Mouse (Mus musculus): ENCODE results near the gene Tle3. TPM values are rescaled to one million over a fixed set of nuclear protein-coding genes. Genes with fewer than 3 reads are reported as not detected.

The Tle3 gene
- polyA plus RNA-seq, 1 experiment from 2014 or later = 26.0 TPM

DNA sequence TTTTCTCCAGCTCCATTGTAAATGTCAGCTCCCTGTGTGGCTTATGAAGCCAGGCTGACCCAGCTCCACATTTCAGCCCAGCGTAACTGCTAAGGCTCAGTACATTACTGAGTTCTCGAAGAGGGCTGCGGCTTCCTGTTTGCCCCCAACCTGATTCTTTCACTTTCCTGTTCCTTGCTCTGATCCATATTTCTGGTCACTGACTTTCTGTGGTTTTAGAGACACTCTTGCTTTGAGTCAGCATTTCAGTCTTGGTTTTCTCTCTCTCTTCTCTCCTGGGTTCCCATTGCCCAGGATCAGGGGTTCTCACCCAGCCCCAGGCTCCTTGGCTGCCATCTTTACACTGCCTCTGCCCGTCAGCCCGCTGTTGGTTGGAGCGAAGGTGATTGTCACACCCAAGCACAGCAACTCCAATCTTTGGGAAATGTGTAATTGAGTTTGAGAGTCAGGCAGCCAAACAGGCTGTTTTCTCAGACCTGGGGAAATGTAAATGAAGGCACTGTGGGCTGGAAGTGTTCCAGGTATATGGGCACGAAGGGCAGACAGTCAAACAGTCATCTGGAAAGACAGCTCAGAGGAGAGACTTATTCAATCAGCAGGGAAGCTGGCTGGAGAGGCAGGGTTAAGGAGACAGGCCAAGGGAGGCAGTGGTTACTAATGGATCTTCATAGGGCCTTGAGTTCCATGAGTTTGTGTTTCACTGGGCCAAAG, 39.8 kb upstream of the Tle3 start:
- Histone ChIP-seq H3K27ac (ENCODE audit: low read length) (no peak overlapping the region), H3K4me1 (ENCODE audit: insufficient read depth, low read length) (peaks cover 12% of the 10 kb centered on the region), H3K4me2 (replicated peaks; ENCODE audit: low read depth, low read length) (no peak overlapping the region), H3K4me3 (ENCODE audit: low read length) (no peak overlapping the region), H3K36me3 (ENCODE audit: insufficient read depth, low read length) (no peaks in the 10 kb centered on the region), H3K9ac (replicated peaks; ENCODE audit: low read length) (no peak overlapping the region), H3K9me3 (ENCODE audit: low read length) (no peaks in the 10 kb centered on the region), H3K27me3 (ENCODE audit: insufficient read depth, low read length) (peaks cover 29% of the 10 kb centered on the region)
- WGBS = 86% methylated on average over 7 of the region's 7 CpGs
- no peak for ATAC-seq (ENCODE audit: low FRiP score, low TSS enrichment)

GRCm38 (mm10) chr9:61336179-61336578, 36.0 kb upstream of the Tle3 start:
- no peak overlapping the region for H3K9ac ChIP-seq (replicated peaks; ENCODE audit: low read length)
- peaks cover 40% of the 10 kb centered on the region for H3K27me3 ChIP-seq (ENCODE audit: insufficient read depth, low read length)
- H3K4me3 ChIP-seq (ENCODE audit: low read length) = no peak overlapping the region
- no peak overlapping the region for H3K27ac ChIP-seq (ENCODE audit: low read length)
- H3K9me3 ChIP-seq (ENCODE audit: low read length) = no peaks in the 10 kb centered on the region
- no peak for ATAC-seq (ENCODE audit: low FRiP score, low TSS enrichment)
- no peak overlapping the region for H3K4me2 ChIP-seq (replicated peaks; ENCODE audit: low read depth, low read length)
- H3K4me1 ChIP-seq (ENCODE audit: insufficient read depth, low read length) = peaks cover 32% of the 10 kb centered on the region
- no peaks in the 10 kb centered on the region for H3K36me3 ChIP-seq (ENCODE audit: insufficient read depth, low read length)

- Histone ChIP-seq H3K4me3 (ENCODE audit: low read length) (no peak overlapping the region), H3K4me2 (replicated peaks; ENCODE audit: low read depth, low read length) (peak overlapping the region; percentile 24; the same call in 1 of the 2 replicates), H3K27ac (ENCODE audit: low read length) (no peak overlapping the region; the same call in 1 of the 2 replicates), H3K9ac (replicated peaks; ENCODE audit: low read length) (no peak overlapping the region), H3K4me1 (ENCODE audit: insufficient read depth, low read length) (peaks cover 34% of the 10 kb centered on the region), H3K36me3 (ENCODE audit: insufficient read depth, low read length) (no peaks in the 10 kb centered on the region), H3K9me3 (ENCODE audit: low read length) (no peaks in the 10 kb centered on the region), H3K27me3 (ENCODE audit: insufficient read depth, low read length) (peaks cover 41% of the 10 kb centered on the region)
- peak; percentile 87 for ATAC-seq (ENCODE audit: low FRiP score, low TSS enrichment)
- WGBS = 22% methylated on average over 17 of the region's 17 CpGs
These were observed 35.3 kb upstream of the Tle3 start for GRCm38 (mm10) chr9:61336591-61337587.

GRCm38 (mm10) chr9:61337665-61338064, 34.5 kb upstream of the Tle3 start:
- WGBS = 8% methylated on average over 9 of the region's 9 CpGs
- Histone ChIP-seq H3K27me3 (ENCODE audit: insufficient read depth, low read length) (peaks cover 40% of the 10 kb centered on the region), H3K36me3 (ENCODE audit: insufficient read depth, low read length) (no peaks in the 10 kb centered on the region), H3K9ac (replicated peaks; ENCODE audit: low read length) (no peak overlapping the region), H3K4me2 (replicated peaks; ENCODE audit: low read depth, low read length) (0 out of 2 replicates have a peak overlapping the region, but pooled peaks have one; percentile 14), H3K4me3 (ENCODE audit: low read length) (no peak overlapping the region), H3K4me1 (ENCODE audit: insufficient read depth, low read length) (peaks cover 42% of the 10 kb centered on the region), H3K9me3 (ENCODE audit: low read length) (no peaks in the 10 kb centered on the region), H3K27ac (ENCODE audit: low read length) (no peak overlapping the region; the same call in 1 of the 2 replicates)
- ATAC-seq (ENCODE audit: low FRiP score, low TSS enrichment) = no peak

GRCm38 (mm10) chr9:61339311-61339710, 32.9 kb upstream of the Tle3 start:
- peaks cover 44% of the 10 kb centered on the region for H3K27me3 ChIP-seq (ENCODE audit: insufficient read depth, low read length)
- H3K27ac ChIP-seq (ENCODE audit: low read length) = no peak overlapping the region
- H3K9me3 ChIP-seq (ENCODE audit: low read length) = no peaks in the 10 kb centered on the region
- no peak overlapping the region for H3K4me2 ChIP-seq (replicated peaks; ENCODE audit: low read depth, low read length)
- no peaks in the 10 kb centered on the region for H3K36me3 ChIP-seq (ENCODE audit: insufficient read depth, low read length)
- no peak for ATAC-seq (ENCODE audit: low FRiP score, low TSS enrichment)
- peaks cover 48% of the 10 kb centered on the region for H3K4me1 ChIP-seq (ENCODE audit: insufficient read depth, low read length)
- no peak overlapping the region for H3K9ac ChIP-seq (replicated peaks; ENCODE audit: low read length)
- WGBS = 21% methylated on average over 6 of the region's 6 CpGs
- H3K4me3 ChIP-seq (ENCODE audit: low read length) = no peak overlapping the region

- peaks cover 50% of the 10 kb centered on the region for H3K27me3 ChIP-seq (ENCODE audit: insufficient read depth, low read length)
- H3K4me3 ChIP-seq (ENCODE audit: low read length) = no peak overlapping the region
- H3K27ac ChIP-seq (ENCODE audit: low read length) = no peak overlapping the region
- no peak overlapping the region for H3K4me2 ChIP-seq (replicated peaks; ENCODE audit: low read depth, low read length)
- peaks cover 52% of the 10 kb centered on the region for H3K4me1 ChIP-seq (ENCODE audit: insufficient read depth, low read length)
- H3K9ac ChIP-seq (replicated peaks; ENCODE audit: low read length) = no peak overlapping the region
- no peaks in the 10 kb centered on the region for H3K9me3 ChIP-seq (ENCODE audit: low read length)
- WGBS = 92% methylated on average over 2 of the region's 2 CpGs
- ATAC-seq (ENCODE audit: low FRiP score, low TSS enrichment) = no peak
- H3K36me3 ChIP-seq (ENCODE audit: insufficient read depth, low read length) = no peaks in the 10 kb centered on the region
These were observed 31.8 kb upstream of the Tle3 start for GRCm38 (mm10) chr9:61340333-61340732.

GRCm38 (mm10) chr9:61342297-61342696, 29.9 kb upstream of the Tle3 start:
- Histone ChIP-seq H3K4me1 (ENCODE audit: insufficient read depth, low read length) (peaks cover 49% of the 10 kb centered on the region), H3K4me3 (ENCODE audit: low read length) (no peak overlapping the region), H3K4me2 (replicated peaks; ENCODE audit: low read depth, low read length) (no peak overlapping the region), H3K36me3 (ENCODE audit: insufficient read depth, low read length) (no peaks in the 10 kb centered on the region), H3K27ac (ENCODE audit: low read length) (no peak overlapping the region), H3K9me3 (ENCODE audit: low read length) (no peaks in the 10 kb centered on the region), H3K9ac (replicated peaks; ENCODE audit: low read length) (no peak overlapping the region), H3K27me3 (ENCODE audit: insufficient read depth, low read length) (peaks cover 48% of the 10 kb centered on the region)
- no peak for ATAC-seq (ENCODE audit: low FRiP score, low TSS enrichment)
- WGBS = 43% methylated on average over 6 of the region's 6 CpGs

DNA sequence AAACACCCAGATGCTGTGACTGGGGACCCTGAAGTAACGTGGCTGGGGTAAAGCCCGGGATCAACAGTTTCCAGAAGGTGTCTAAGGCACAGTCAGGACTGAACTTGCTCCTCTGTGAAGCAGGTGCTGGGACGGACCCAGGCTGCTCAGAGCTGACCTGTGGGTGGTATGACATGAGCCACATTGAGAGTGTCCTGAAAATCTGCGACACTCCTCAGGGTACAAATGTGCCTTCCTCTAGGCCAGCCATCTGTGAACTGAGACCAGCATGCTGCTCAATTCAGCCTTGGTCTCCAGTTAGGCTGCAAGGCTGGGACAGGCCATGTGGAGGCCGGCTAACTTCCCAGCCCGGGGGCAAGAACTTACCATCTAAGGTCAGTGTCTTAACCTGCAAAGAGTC, 27.5 kb upstream of the Tle3 start:
- Histone ChIP-seq H3K4me3 (ENCODE audit: low read length) (no peak overlapping the region), H3K4me2 (replicated peaks; ENCODE audit: low read depth, low read length) (no peak overlapping the region), H3K27me3 (ENCODE audit: insufficient read depth, low read length) (peaks cover 38% of the 10 kb centered on the region), H3K4me1 (ENCODE audit: insufficient read depth, low read length) (peaks cover 36% of the 10 kb centered on the region), H3K27ac (ENCODE audit: low read length) (no peak overlapping the region), H3K36me3 (ENCODE audit: insufficient read depth, low read length) (no peaks in the 10 kb centered on the region), H3K9me3 (ENCODE audit: low read length) (no peaks in the 10 kb centered on the region), H3K9ac (replicated peaks; ENCODE audit: low read length) (no peak overlapping the region)
- 0 out of 2 replicates have a peak, but pooled peaks have one; percentile 6 for ATAC-seq (ENCODE audit: low FRiP score, low TSS enrichment)
- 33% methylated on average over 6 of the region's 6 CpGs for WGBS

DNA sequence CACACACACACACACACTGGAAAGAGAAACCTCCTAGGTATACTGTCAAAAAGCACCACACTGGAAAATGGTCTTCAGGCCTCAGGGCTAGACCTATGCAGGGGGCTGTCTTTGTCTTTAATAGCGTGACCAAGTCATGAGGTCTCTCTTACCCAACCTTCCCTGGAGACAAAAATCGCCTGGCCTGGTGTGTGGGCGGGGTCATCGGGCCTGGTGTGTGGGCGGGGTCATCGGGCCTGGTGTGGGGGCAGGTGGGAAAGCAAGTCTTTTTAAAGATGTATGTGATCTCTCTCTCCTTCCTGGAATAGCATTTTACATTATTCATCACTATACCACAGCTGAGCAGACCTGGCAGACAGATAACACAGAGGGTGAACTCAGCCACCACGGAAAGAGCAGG, 25.2 kb upstream of the Tle3 start:
- Histone ChIP-seq H3K4me3 (ENCODE audit: low read length) (no peak overlapping the region), H3K9ac (replicated peaks; ENCODE audit: low read length) (no peak overlapping the region), H3K27me3 (ENCODE audit: insufficient read depth, low read length) (peaks cover 29% of the 10 kb centered on the region), H3K9me3 (ENCODE audit: low read length) (no peaks in the 10 kb centered on the region), H3K4me1 (ENCODE audit: insufficient read depth, low read length) (peaks cover 44% of the 10 kb centered on the region), H3K36me3 (ENCODE audit: insufficient read depth, low read length) (no peaks in the 10 kb centered on the region), H3K4me2 (replicated peaks; ENCODE audit: low read depth, low read length) (no peak overlapping the region), H3K27ac (ENCODE audit: low read length) (no peak overlapping the region)
- no peak for ATAC-seq (ENCODE audit: low FRiP score, low TSS enrichment)
- 11% methylated on average over 7 of the region's 7 CpGs for WGBS

All from kidney, embryonic 16.5 days (tissue).